Mouse (Mus musculus): ENCODE measurements around the gene Cul7.

DNA sequence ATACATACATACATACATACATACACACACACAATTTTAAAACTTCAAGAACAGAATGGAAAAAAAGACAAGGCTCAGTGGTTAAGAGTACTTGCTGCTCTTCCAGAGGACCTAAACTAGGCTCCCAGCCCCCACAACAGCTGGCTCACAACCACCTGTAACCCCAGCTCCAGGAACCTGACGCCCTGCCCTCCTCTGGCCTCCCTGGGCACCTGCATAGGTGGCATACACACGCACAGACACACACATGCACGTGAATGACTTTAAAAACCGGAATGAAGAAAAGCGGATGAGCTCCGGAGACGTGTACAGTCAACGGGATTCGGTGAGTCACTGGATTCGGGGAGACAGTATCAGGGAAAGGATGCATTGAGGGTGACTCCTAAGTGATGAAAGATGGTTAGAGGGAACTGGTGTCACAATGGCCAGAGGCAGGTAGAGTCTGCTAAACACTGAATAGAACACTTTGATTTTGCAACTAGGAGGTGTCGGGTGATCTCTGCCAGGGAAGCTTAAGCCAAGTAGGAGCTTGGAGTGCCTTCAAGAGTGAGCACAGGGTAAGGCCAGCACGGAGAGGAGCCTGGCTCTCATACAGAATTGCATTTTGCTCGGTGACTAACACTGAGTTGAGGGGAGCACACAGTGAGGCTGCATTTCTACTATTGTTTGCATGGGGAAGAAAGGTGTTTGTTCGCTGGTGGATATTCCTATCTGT lies 56.4 kb downstream of the Cul7 start:
- TF ChIP-seq TBP (conservative IDR thresholded peaks at IDR 0.05; ENCODE audit: low read depth, low read length) = no peak
- no peak for TF ChIP-seq POLR2AphosphoS2 (IDR thresholded peaks at IDR 0.05; ENCODE audit: low read depth, low read length)
- no peak for TF ChIP-seq POLR2A (IDR thresholded peaks at IDR 0.05; ENCODE audit: low read depth, low read length)
- TF ChIP-seq UBTF (IDR thresholded peaks at IDR 0.05; ENCODE audit: low read depth, low read length) = no peak
- no peak for TF ChIP-seq CTCF (conservative IDR thresholded peaks at IDR 0.05 in 1 of 2, IDR thresholded peaks at IDR 0.05 in 1 of 2; ENCODE audit: low read depth in 2 of 2, low read length in 2 of 2)
- TF ChIP-seq MEF2A (IDR thresholded peaks at IDR 0.05; ENCODE audit: borderline replicate concordance, low read depth, low read length) = no peak
- TF ChIP-seq USF1 (IDR thresholded peaks at IDR 0.05; ENCODE audit: low read depth, low read length) = no peak
- TF ChIP-seq EP300 (IDR thresholded peaks at IDR 0.05; ENCODE audit: low read length) = no peak

Measured in CH12.LX (cell line).